Mouse (Mus musculus): ENCODE data around the gene Nr4a3.

Nr4a3 gene

GRCm38 (mm10) chr4:48044491-48045211 is at the start of gene Nr4a3:
Nr4a3 (plus strand) TSS chr4:48045153.
- peak; percentile 90 for DNase-seq

- no peak for DNase-seq
Observed at GRCm38 (mm10) chr4:48002969-48003368, 42.0 kb upstream of the Nr4a3 start.

GRCm38 (mm10) chr4:48003456-48003855 is 41.5 kb upstream of the Nr4a3 start:
- peak; percentile 30 for DNase-seq

- DNase-seq, result no peak
Observed at GRCm38 (mm10) chr4:48006355-48006754, 38.6 kb upstream of the Nr4a3 start.

- DNase-seq, result no peak
Observed at GRCm38 (mm10) chr4:48012209-48012608, 32.7 kb upstream of the Nr4a3 start.

- no peak for DNase-seq
Observed at GRCm38 (mm10) chr4:48022966-48023365, 22.0 kb upstream of the Nr4a3 start.

- DNase-seq, result no peak
Observed at GRCm38 (mm10) chr4:48029652-48030051, 15.3 kb upstream of the Nr4a3 start.

- DNase-seq, result no peak
Observed at GRCm38 (mm10) chr4:48034287-48034686, 10.7 kb upstream of the Nr4a3 start.

- no peak for DNase-seq
Observed at GRCm38 (mm10) chr4:48037646-48038045, 7.3 kb upstream of the Nr4a3 start.

GRCm38 (mm10) chr4:48038847-48039246 is 6.1 kb upstream of the Nr4a3 start:
- no peak for DNase-seq

GRCm38 (mm10) chr4:48039736-48040135 is 5.2 kb upstream of the Nr4a3 start:
- DNase-seq, result no peak

GRCm38 (mm10) chr4:48042466-48042785 is 2.5 kb upstream of the Nr4a3 start:
- DNase-seq, result no peak

- DNase-seq, result peak; percentile 96
Observed at GRCm38 (mm10) chr4:48042786-48043701, 1.9 kb upstream of the Nr4a3 start.

- DNase-seq, result no peak
Observed at GRCm38 (mm10) chr4:48044141-48044490, 837 bp upstream of the Nr4a3 start.

GRCm38 (mm10) chr4:48045281-48045720 is 348 bp downstream of the Nr4a3 start:
- no peak for DNase-seq

GRCm38 (mm10) chr4:48045721-48046460 is 938 bp downstream of the Nr4a3 start:
- DNase-seq, result peak; percentile 62

- DNase-seq, result peak; percentile 41
Observed at GRCm38 (mm10) chr4:48046461-48046901, 1.5 kb downstream of the Nr4a3 start.

GRCm38 (mm10) chr4:48047136-48047765 is 2.3 kb downstream of the Nr4a3 start:
- no peak for DNase-seq

GRCm38 (mm10) chr4:48047766-48048371 is 2.9 kb downstream of the Nr4a3 start:
- DNase-seq, result peak; percentile 33

- no peak for DNase-seq
Observed at GRCm38 (mm10) chr4:48048456-48049315, 3.7 kb downstream of the Nr4a3 start.

GRCm38 (mm10) chr4:48050020-48050419 is 5.1 kb downstream of the Nr4a3 start:
- no peak for DNase-seq
